Mouse (Mus musculus) intestine, embryonic 14.5 days (tissue): Measurements from ENCODE around the gene Cck. TPM values are rescaled to one million over a fixed set of nuclear protein-coding genes. Genes with fewer than 3 reads are reported as not detected.
A peak's percentile ranks its signal among the peaks of the same experiment; 100 is the strongest.

Experiments
- ATAC-seq: fragments of 200-750 bp; cut with Nextera tagmentation; replicated peaks from 2 replicates; pipeline ENCODE4 v1.8.0; 2017; ENCODE audit warnings: low read depth, moderate number of reproducible peaks, moderate TSS enrichment, moderate library complexity; ENCODE audit not compliant: low FRiP score, low TSS enrichment
- DNase-seq: peaks from one replicate; pipeline ENCODE4 v3.0.0-alpha.2; 2018; ENCODE audit warnings: low spot score
- H3K27ac ChIP-seq: fragments of 300-500 bp; sonication (generic); 2 replicates; pipeline ENCODE4 v1.5.1; 2014; ENCODE audit warnings: low read depth, mild to moderate bottlenecking, control low read depth
- H3K27me3 ChIP-seq: fragments of 300-500 bp; sonication (generic); replicated peaks from 2 replicates; pipeline ENCODE4 v1.6.1; 2014; ENCODE audit warnings: low read length, control low read depth; ENCODE audit not compliant: control insufficient read depth, insufficient read depth
- H3K36me3 ChIP-seq: fragments of 300-500 bp; sonication (generic); 2 replicates; pipeline ENCODE4 v1.6.1; 2014; ENCODE audit warnings: low read length, control low read depth; ENCODE audit not compliant: control insufficient read depth, insufficient read depth
- H3K4me1 ChIP-seq: fragments of 300-500 bp; sonication (generic); replicated peaks from 2 replicates; pipeline ENCODE4 v1.6.1; 2014; ENCODE audit warnings: low read length, control low read depth, mixed read lengths; ENCODE audit not compliant: control insufficient read depth, insufficient read depth
- H3K4me2 ChIP-seq: fragments of 300-500 bp; sonication (generic); 2 replicates; pipeline ENCODE4 v1.6.1; 2014; ENCODE audit warnings: low read length
- H3K4me3 ChIP-seq: fragments of 300-500 bp; sonication (generic); 2 replicates; pipeline ENCODE4 v1.5.1; 2014; ENCODE audit warnings: low read depth, low read length, control low read depth, mixed read lengths
- H3K9ac ChIP-seq: fragments of 300-500 bp; sonication (generic); 2 replicates; pipeline ENCODE4 v1.6.1; 2014; ENCODE audit warnings: mild to moderate bottlenecking, low read length
- H3K9me3 ChIP-seq: fragments of 300-500 bp; sonication (generic); 2 replicates; pipeline ENCODE4 v1.6.1; 2016; ENCODE audit warnings: low read length, control low read depth; ENCODE audit not compliant: control insufficient read depth
- WGBS: fragments of 180-500 bp; shearing (Covaris S2); extraction: QIAGEN DNeasy Blood & Tissue Kit; methylation state at CpG from one replicate; pipeline ENCODE4 v1.1.7; 2014; 5-methylcytosine and 5-hydroxymethylcytosine counted together
- polyA plus RNA-seq: library from polyadenylated mRNA; unstranded; fragments of >200 nt; fragmentation: Nextera tagmentation; extraction: Ambion mirVana; gene quantifications from 2 replicates; pipeline ENCODE4 v1.2.1, GENCODE M21; 2014

Cck gene
- polyA plus RNA-seq, 1 experiment from 2014 or later: 7.0 TPM

DNA sequence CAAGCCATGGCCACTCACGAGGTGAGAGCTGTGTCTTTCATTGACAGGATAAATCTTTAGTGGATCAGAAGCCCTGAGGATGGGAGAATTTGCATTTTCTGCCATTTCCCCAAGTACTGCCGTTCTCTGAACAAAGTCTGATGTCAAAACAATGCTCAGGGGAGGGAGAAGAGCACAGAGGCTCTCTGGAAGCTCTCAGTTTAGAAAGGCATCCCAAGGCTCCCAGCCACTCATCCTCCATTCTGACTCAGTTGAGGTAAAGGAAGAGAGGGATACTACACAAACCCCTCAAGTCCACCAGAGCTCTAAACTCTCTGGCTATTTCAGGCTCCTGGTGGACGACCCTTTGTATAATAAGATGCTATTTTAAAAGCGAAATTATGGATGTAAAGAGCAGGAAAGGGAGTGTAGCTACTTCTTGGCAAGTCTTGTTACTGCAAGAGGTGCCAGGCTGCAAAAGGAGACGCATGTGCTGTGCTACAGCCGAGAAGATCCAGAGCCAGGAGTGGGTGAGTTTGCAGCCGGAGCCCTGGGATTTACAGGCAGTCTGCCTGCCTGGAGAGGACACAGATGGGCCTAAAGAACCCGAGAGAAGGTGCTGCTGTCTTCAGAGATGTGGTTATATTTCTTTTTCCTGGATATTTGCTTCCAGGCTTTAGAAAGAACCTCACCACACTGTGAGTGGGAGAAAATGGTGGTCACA, 11.1 kb upstream of the Cck start:
- H3K4me3 ChIP-seq: no peak overlapping the region
- ATAC-seq (no peak), DNase-seq (no peak)
- H3K9me3 ChIP-seq: no peaks in the 10 kb centered on the region
- H3K9ac ChIP-seq: no peak overlapping the region
- no peak overlapping the region for H3K4me2 ChIP-seq
- H3K27ac ChIP-seq: no peak overlapping the region
- no peaks in the 10 kb centered on the region for H3K4me1 ChIP-seq
- 62% methylated on average over 8 of the region's 8 CpGs for WGBS
- H3K36me3 ChIP-seq: no peaks in the 10 kb centered on the region
- no peaks in the 10 kb centered on the region for H3K27me3 ChIP-seq

DNA sequence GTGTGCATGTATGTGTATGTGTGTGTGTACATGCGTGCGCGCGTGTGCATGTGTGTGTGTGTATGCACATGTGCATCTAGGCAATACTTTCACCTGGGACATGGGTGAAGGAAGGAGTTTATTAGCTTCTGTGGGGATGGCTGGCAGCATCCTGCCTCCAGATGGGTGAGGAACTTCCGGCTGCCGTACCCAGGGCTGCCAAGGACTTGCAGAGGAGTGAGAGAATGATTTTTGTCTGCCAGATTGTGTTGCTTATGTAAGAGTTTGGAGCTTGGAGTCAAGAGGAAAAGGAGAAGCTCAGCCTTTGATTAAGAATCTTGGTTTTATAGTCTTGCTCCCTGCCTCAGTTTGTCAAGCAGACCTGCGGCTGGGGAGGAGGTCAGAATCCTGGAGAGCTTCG, 9.9 kb upstream of the Cck start:
- Histone ChIP-seq H3K4me3 (no peak overlapping the region), H3K36me3 (no peaks in the 10 kb centered on the region), H3K4me2 (no peak overlapping the region), H3K27me3 (no peaks in the 10 kb centered on the region), H3K4me1 (no peaks in the 10 kb centered on the region), H3K9me3 (no peaks in the 10 kb centered on the region), H3K9ac (no peak overlapping the region), H3K27ac (no peak overlapping the region)
- 93% methylated on average over 8 of the region's 8 CpGs for WGBS
- no peak for ATAC-seq
- no peak for DNase-seq

- H3K27me3 ChIP-seq: peaks cover 62% of the 10 kb centered on the region
- H3K36me3 ChIP-seq: no peaks in the 10 kb centered on the region
- H3K4me1 ChIP-seq: peaks cover 8% of the 10 kb centered on the region; the same call in 1 of the 2 replicates
- no peaks in the 10 kb centered on the region for H3K9me3 ChIP-seq
- 28% methylated on average over 10 of the region's 10 CpGs for WGBS
- DNase-seq (no peak), ATAC-seq (no peak)
- no peak overlapping the region for H3K9ac ChIP-seq
- no peak overlapping the region for H3K4me2 ChIP-seq
- H3K4me3 ChIP-seq: no peak overlapping the region
- H3K27ac ChIP-seq: no peak overlapping the region
These were observed 608 bp upstream of the Cck start for GRCm38 (mm10) chr9:121496102-121496501.

DNA sequence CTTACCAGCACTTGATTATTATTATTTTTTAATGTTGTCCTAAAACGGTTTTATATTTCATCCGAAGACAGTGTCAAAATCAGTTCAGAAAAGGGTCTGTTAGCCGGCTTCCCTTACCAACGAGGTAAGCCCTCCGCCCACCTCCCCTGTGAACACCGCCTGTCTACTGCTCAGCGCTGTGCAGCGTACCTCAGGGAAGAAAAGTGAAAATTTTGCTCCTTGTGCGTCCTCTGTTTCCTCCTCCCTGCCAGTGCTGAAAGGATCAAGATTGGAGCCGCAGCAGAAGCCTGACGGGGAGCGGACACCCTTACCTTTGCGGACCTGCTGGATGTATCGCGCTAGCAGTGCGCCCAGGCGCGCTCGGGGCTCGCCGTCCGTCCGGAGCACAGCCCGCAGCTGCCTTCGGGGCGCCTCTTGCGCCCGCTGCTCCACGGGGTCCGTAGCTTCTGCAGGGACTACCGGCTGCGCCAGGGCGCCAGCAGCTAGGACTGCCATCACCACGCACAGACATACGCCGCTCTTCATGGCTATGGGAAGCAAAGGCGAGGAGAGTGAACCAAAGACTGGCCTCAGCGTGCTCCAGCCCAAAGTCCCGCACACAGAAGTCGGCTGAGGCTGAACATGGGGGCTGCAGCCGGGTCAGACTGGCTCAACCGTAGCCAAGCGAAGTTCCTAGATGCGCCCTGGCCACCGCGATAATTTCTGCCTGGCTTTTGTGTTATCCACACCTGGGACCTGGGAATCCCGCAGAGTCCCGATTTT, 1.3 kb downstream of the Cck start:
- Histone ChIP-seq H3K27me3 (peaks cover 62% of the 10 kb centered on the region), H3K4me2 (peak overlapping the region; percentile 47), H3K4me3 (peak overlapping the region; percentile 25), H3K36me3 (no peaks in the 10 kb centered on the region), H3K27ac (no peak overlapping the region), H3K4me1 (peaks cover 8% of the 10 kb centered on the region; the same call in 1 of the 2 replicates), H3K9me3 (no peaks in the 10 kb centered on the region), H3K9ac (no peak overlapping the region)
- DNase-seq (peak; percentile 72), ATAC-seq (peak; percentile 37; the same call in 1 of the 2 replicates)
- WGBS: 3% methylated on average over 48 of the region's 48 CpGs

- 77% methylated on average over 11 of the region's 11 CpGs for WGBS
- Histone ChIP-seq H3K9me3 (no peaks in the 10 kb centered on the region), H3K27ac (no peak overlapping the region), H3K27me3 (peaks cover 51% of the 10 kb centered on the region), H3K4me2 (no peak overlapping the region), H3K4me1 (peaks cover 8% of the 10 kb centered on the region; the same call in 1 of the 2 replicates), H3K36me3 (no peaks in the 10 kb centered on the region), H3K9ac (no peak overlapping the region), H3K4me3 (no peak overlapping the region)
- ATAC-seq: no peak
- DNase-seq: no peak
These were observed 3.8 kb downstream of the Cck start for GRCm38 (mm10) chr9:121491592-121492240.

- H3K27ac ChIP-seq: no peak overlapping the region
- H3K4me1 ChIP-seq: no peaks in the 10 kb centered on the region
- 73% methylated on average over 7 of the region's 7 CpGs for WGBS
- no peak overlapping the region for H3K4me3 ChIP-seq
- ATAC-seq: no peak
- H3K4me2 ChIP-seq: no peak overlapping the region
- DNase-seq: no peak
- no peaks in the 10 kb centered on the region for H3K9me3 ChIP-seq
- H3K27me3 ChIP-seq: peaks cover 7% of the 10 kb centered on the region
- H3K36me3 ChIP-seq: no peaks in the 10 kb centered on the region
- no peak overlapping the region for H3K9ac ChIP-seq
These were observed 8.3 kb downstream of the Cck start for GRCm38 (mm10) chr9:121487216-121487615.

DNA sequence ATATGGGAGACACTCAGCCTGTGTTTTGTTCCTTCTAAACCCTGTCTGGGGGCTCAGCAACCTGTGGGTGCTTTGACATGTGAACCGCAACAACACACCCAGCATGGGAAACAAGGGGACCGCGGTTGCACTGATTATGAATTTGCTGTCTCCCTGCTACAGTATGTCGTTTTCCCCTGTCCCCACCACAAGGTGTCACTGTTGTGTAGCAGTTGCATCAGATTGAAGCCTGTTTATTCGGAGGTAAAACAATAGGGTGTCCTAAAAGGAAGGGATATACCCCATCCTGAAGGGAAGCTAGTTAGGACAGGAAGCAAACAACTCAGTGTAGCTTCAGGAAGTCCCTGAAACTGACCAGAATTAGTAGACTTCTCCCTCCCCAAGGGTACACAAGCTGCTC, 16.0 kb downstream of the Cck start:
- Histone ChIP-seq H3K4me3 (no peak overlapping the region), H3K4me2 (no peak overlapping the region), H3K36me3 (0 out of 2 replicates have a peak, but pooled peaks cover 2% of the 10 kb centered on the region), H3K9ac (no peak overlapping the region), H3K4me1 (no peaks in the 10 kb centered on the region), H3K27ac (no peak overlapping the region), H3K27me3 (no peaks in the 10 kb centered on the region), H3K9me3 (no peaks in the 10 kb centered on the region)
- DNase-seq (peak; percentile 79), ATAC-seq (0 out of 2 replicates have a peak, but pooled peaks have one; percentile 19)
- WGBS: 34% methylated on average over 5 of the region's 5 CpGs

DNA sequence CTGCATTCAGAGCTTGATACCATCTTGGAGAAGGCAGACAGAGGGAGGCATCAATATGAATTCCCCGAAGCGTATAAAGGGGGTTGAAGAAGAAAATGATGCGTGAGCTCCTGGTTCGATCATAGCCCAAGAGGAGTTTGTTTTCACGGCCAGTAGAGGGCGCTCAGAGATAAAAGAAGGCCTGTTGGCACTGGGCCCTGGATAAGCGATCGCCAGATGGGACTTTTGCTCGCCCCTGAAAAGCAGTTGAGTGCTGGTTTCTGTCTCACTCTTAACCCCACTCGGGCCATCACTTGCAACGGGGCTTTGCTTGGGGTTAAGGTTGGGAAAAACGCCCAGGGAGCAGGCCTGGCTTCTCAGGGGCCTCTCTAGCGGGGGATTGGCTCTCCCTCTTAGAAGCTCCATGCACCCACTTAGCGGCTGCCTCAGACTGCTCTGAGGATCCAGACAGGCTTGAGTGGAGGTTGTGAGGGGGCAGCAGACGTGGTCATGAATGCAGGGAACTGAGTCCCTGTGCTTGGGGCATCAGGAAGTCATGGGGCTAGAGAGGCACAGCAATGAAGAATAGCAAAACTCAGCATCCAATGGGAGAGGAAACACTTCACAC, 18.1 kb downstream of the Cck start:
- 15% methylated on average over 15 of the region's 15 CpGs for WGBS
- H3K36me3 ChIP-seq: peaks cover 7% of the 10 kb centered on the region
- H3K4me2 ChIP-seq: peak overlapping the region; percentile 42
- H3K9ac ChIP-seq: peak overlapping the region; percentile 17; the same call in 1 of the 2 replicates
- H3K27ac ChIP-seq: no peak overlapping the region
- no peaks in the 10 kb centered on the region for H3K4me1 ChIP-seq
- peak; percentile 57 for ATAC-seq
- no peaks in the 10 kb centered on the region for H3K27me3 ChIP-seq
- H3K4me3 ChIP-seq: no peak overlapping the region; the same call in 1 of the 2 replicates
- H3K9me3 ChIP-seq: no peaks in the 10 kb centered on the region
- DNase-seq: peak; percentile 87
